Mouse (Mus musculus) liver, embryonic 14.5 days (tissue): ENCODE measurements around the gene Mill2.

Source experiments
- CTCF ChIP-seq: IDR thresholded peaks from 2 replicates; pipeline ENCODE4 v1.5.1; 2016; ENCODE audit warnings: antibody characterized with exemption, low read depth, control low read depth
- EP300 ChIP-seq: IDR thresholded peaks from 2 replicates; pipeline ENCODE4 v1.6.1; 2016; ENCODE audit warnings: antibody characterized with exemption, low read depth

DNA sequence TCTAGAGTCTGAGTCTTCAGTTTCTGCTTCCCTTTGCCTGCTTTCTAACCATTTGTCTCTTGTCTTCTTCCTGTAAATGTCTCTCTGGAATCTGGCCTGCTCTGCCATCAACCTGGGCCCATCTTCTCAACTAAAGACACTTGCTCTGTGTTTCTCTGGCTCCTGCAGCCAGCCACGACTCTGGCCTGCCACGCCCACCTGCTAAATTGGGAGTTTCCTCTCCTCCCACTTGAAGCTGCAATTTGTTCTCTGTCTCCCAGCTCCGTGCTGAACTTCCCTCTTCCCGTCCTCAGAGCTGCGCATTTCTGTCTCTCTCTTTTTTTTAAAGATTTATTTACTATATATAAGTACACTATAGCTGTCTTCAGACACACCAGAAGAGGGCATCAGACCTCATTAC is 5.0 kb downstream of the Mill2 start:
- TF ChIP-seq CTCF (no peak), EP300 (no peak)
